Mouse (Mus musculus) forebrain, postnatal 0 days (tissue): ENCODE measurements around the gene Slc4a3. TPM values are rescaled to one million over a fixed set of nuclear protein-coding genes. Genes with fewer than 3 reads are reported as not detected.

Experiments used
- ATAC-seq: fragments of 200-750 bp; cut with Nextera tagmentation; 2 replicates; pipeline ENCODE4 v1.8.0; 2017; ENCODE audit warnings: mild to moderate bottlenecking, moderate library complexity
- DNase-seq: peaks from one replicate; pipeline ENCODE4 v3.0.0-alpha.2; 2015
- H3K27ac ChIP-seq: fragments of 300-500 bp; sonication (generic); 2 replicates; pipeline ENCODE4 v1.5.1; 2014; ENCODE audit warnings: low read depth, mild to moderate bottlenecking, antibody characterized with exemption, low read length, moderate library complexity, mixed read lengths
- H3K27me3 ChIP-seq: fragments of 300-500 bp; sonication (generic); 2 replicates; pipeline ENCODE4 v1.6.1; 2014; ENCODE audit warnings: mild to moderate bottlenecking, low read length, mixed read lengths; ENCODE audit not compliant: insufficient read depth
- H3K36me3 ChIP-seq: fragments of 300-500 bp; sonication (generic); 2 replicates; pipeline ENCODE4 v1.6.1; 2014; ENCODE audit warnings: mild to moderate bottlenecking, moderate library complexity; ENCODE audit not compliant: insufficient read depth
- H3K4me1 ChIP-seq: fragments of 300-500 bp; sonication (generic); 2 replicates; pipeline ENCODE4 v1.6.1; 2014; ENCODE audit warnings: antibody characterized with exemption; ENCODE audit not compliant: insufficient read depth
- H3K4me2 ChIP-seq: fragments of 300-500 bp; sonication (generic); 2 replicates; pipeline ENCODE4 v1.6.1; 2014; ENCODE audit warnings: low read depth, mild to moderate bottlenecking, moderate library complexity
- H3K4me3 ChIP-seq: fragments of 300-500 bp; sonication (generic); 2 replicates; pipeline ENCODE4 v1.5.1; 2014; ENCODE audit warnings: low read depth, low read length, mixed read lengths
- H3K9ac ChIP-seq: fragments of 300-500 bp; sonication (generic); 2 replicates; pipeline ENCODE4 v1.6.1; 2014; ENCODE audit warnings: mild to moderate bottlenecking
- H3K9me3 ChIP-seq: fragments of 300-500 bp; sonication (generic); 2 replicates; pipeline ENCODE4 v1.6.1; 2016; ENCODE audit warnings: low read length
- CTCF ChIP-seq: sonication (generic); IDR thresholded peaks from 2 replicates; pipeline ENCODE4 v1.5.1; 2016; ENCODE audit warnings: antibody characterized with exemption, control low read depth, low read depth
- WGBS: fragments of 180-500 bp; shearing (Covaris S2); extraction: QIAGEN DNeasy Blood & Tissue Kit; methylation state at CpG from one replicate; pipeline ENCODE4 v1.1.7; 2014; 5-methylcytosine and 5-hydroxymethylcytosine counted together
- polyA plus RNA-seq: library from polyadenylated mRNA; unstranded; fragments of >200 nt; fragmentation: Nextera tagmentation; extraction: Ambion mirVana; gene quantifications from 2 replicates; pipeline ENCODE4 v1.2.1, GENCODE M21; 2015
- total RNA-seq: library from RNA; depleted of rRNA; stranded (reverse); fragments of >200 nt; gene quantifications from 2 replicates; pipeline ENCODE4 v1.2.3, GENCODE M21; 2014; rRNA removed

Slc4a3 gene
- total RNA-seq (101 and 120 TPM in 2 replicates), polyA plus RNA-seq (56.0 and 73.0 TPM in 2 replicates)

GRCm38 (mm10) chr1:75545965-75546956, at the start of gene Slc4a3:
Gene Slc4a3 (plus strand): TSS chr1:75546266.
- DNase-seq (peak; percentile 75), ATAC-seq (peak; percentile 87)
- Histone ChIP-seq H3K27me3 (no peaks in the 10 kb centered on the region), H3K36me3 (peaks cover 22% of the 10 kb centered on the region), H3K9ac (peak within 1 kb of the TSS; percentile 96), H3K9me3 (0 out of 2 replicates have a peak, but pooled peaks cover 3% of the 10 kb centered on the region), H3K4me1 (peaks cover 14% of the 10 kb centered on the region), H3K4me2 (peak within 1 kb of the TSS; percentile 59), H3K27ac (peak within 1 kb of the TSS; percentile 79), H3K4me3 (peak within 1 kb of the TSS; percentile 52)
- under 1% methylated on average over 45 of the region's 64 CpGs for WGBS
- TF ChIP-seq CTCF, result peak; percentile 64

- Histone ChIP-seq H3K4me2 (no peak overlapping the region), H3K4me1 (no peaks in the 10 kb centered on the region), H3K27ac (no peak overlapping the region), H3K9ac (no peak overlapping the region), H3K27me3 (no peaks in the 10 kb centered on the region), H3K36me3 (peaks cover 35% of the 10 kb centered on the region), H3K9me3 (no peaks in the 10 kb centered on the region), H3K4me3 (no peak overlapping the region)
- no peak for TF ChIP-seq CTCF
- ATAC-seq (no peak), DNase-seq (no peak)
- WGBS, result 91% methylated on average over 4 of the region's 4 CpGs
Measured at GRCm38 (mm10) chr1:75498897-75499296, 47.2 kb upstream of the Slc4a3 start.

- peak; percentile 12; the same call in 1 of the 2 replicates for TF ChIP-seq CTCF
- DNase-seq, result no peak
Measured at GRCm38 (mm10) chr1:75499441-75499840, 46.6 kb upstream of the Slc4a3 start.

GRCm38 (mm10) chr1:75501905-75502304, 44.2 kb upstream of the Slc4a3 start:
- Histone ChIP-seq H3K27me3 (no peaks in the 10 kb centered on the region), H3K9ac (no peak overlapping the region), H3K4me2 (no peak overlapping the region), H3K4me1 (peaks cover 9% of the 10 kb centered on the region; the same call in 1 of the 2 replicates), H3K36me3 (peaks cover 34% of the 10 kb centered on the region), H3K4me3 (no peak overlapping the region), H3K27ac (no peak overlapping the region), H3K9me3 (no peaks in the 10 kb centered on the region)
- 96% methylated on average over 9 of the region's 9 CpGs for WGBS
- ATAC-seq, result no peak
- no peak for TF ChIP-seq CTCF
- DNase-seq, result no peak

More at GRCm38 (mm10) chr1:75499441-75499840, 46.6 kb upstream of the Slc4a3 start:
- Histone ChIP-seq H3K9ac (no peak overlapping the region), H3K9me3 (no peaks in the 10 kb centered on the region), H3K4me1 (0 out of 2 replicates have a peak, but pooled peaks cover 3% of the 10 kb centered on the region), H3K27me3 (no peaks in the 10 kb centered on the region), H3K36me3 (peaks cover 35% of the 10 kb centered on the region), H3K4me3 (no peak overlapping the region), H3K27ac (no peak overlapping the region), H3K4me2 (no peak overlapping the region)
- WGBS, result 86% methylated on average over 7 of the region's 7 CpGs
- no peak for ATAC-seq

GRCm38 (mm10) chr1:75502945-75503650, 43.0 kb upstream of the Slc4a3 start:
- DNase-seq (no peak), ATAC-seq (no peak)
- no peaks in the 10 kb centered on the region for H3K27me3 ChIP-seq
- H3K4me2 ChIP-seq, result no peak overlapping the region
- WGBS, result 92% methylated on average over 25 of the region's 25 CpGs
- H3K4me3 ChIP-seq, result no peak overlapping the region
- H3K36me3 ChIP-seq, result peaks cover 26% of the 10 kb centered on the region
- H3K9me3 ChIP-seq, result no peaks in the 10 kb centered on the region
- H3K27ac ChIP-seq, result no peak overlapping the region
- TF ChIP-seq CTCF, result no peak
- no peak overlapping the region for H3K9ac ChIP-seq
- H3K4me1 ChIP-seq, result peaks cover 9% of the 10 kb centered on the region; the same call in 1 of the 2 replicates

GRCm38 (mm10) chr1:75503651-75503980, 42.5 kb upstream of the Slc4a3 start:
- WGBS, result 76% methylated on average over 23 of the region's 23 CpGs
- TF ChIP-seq CTCF, result no peak
- Histone ChIP-seq H3K27ac (no peak overlapping the region), H3K27me3 (no peaks in the 10 kb centered on the region), H3K4me3 (no peak overlapping the region), H3K9ac (no peak overlapping the region), H3K9me3 (no peaks in the 10 kb centered on the region), H3K36me3 (peaks cover 22% of the 10 kb centered on the region), H3K4me2 (no peak overlapping the region), H3K4me1 (peaks cover 9% of the 10 kb centered on the region; the same call in 1 of the 2 replicates)
- DNase-seq (no peak), ATAC-seq (no peak)
